Mouse (Mus musculus) limb, embryonic 10.5 days (tissue): ENCODE data around the gene Npdc1. TPM values are rescaled to one million over a fixed set of nuclear protein-coding genes. Genes with fewer than 3 reads are reported as not detected.

Source experiments
- DNase-seq: peaks from one replicate; pipeline ENCODE4 v3.0.0-alpha.2; 2017; ENCODE audit warnings: low spot score
- H3K27ac ChIP-seq: fragments of 300-500 bp; sonication (generic); 2 replicates; pipeline ENCODE4 v1.5.1; 2016; ENCODE audit warnings: mild to moderate bottlenecking
- H3K27me3 ChIP-seq: fragments of 300-500 bp; sonication (generic); 2 replicates; pipeline ENCODE4 v1.6.1; 2016; ENCODE audit warnings: low read depth, mild to moderate bottlenecking; ENCODE audit not compliant: poor library complexity, severe bottlenecking
- H3K36me3 ChIP-seq: fragments of 300-500 bp; sonication (generic); 2 replicates; pipeline ENCODE4 v1.6.1; 2016; ENCODE audit warnings: mild to moderate bottlenecking, moderate library complexity
- H3K4me1 ChIP-seq: fragments of 300-500 bp; sonication (generic); 2 replicates; pipeline ENCODE4 v1.6.1; 2016
- H3K4me3 ChIP-seq: fragments of 300-500 bp; sonication (generic); 2 replicates; pipeline ENCODE4 v1.5.1; 2016; ENCODE audit warnings: mild to moderate bottlenecking, moderate library complexity
- H3K9me3 ChIP-seq: fragments of 300-500 bp; sonication (generic); replicated peaks from 2 replicates; pipeline ENCODE4 v1.6.1; 2016; ENCODE audit warnings: mild to moderate bottlenecking
- WGBS: fragments of 180-500 bp; shearing (Covaris S2); methylation state at CpG from one replicate; pipeline ENCODE4 v1.1.7; 2016; 5-methylcytosine and 5-hydroxymethylcytosine counted together
- polyA plus RNA-seq: library from polyadenylated mRNA; unstranded; fragments of >200 nt; fragmentation: Nextera tagmentation; extraction: Ambion mirVana; gene quantifications from 2 replicates; pipeline ENCODE4 v1.2.1, GENCODE M21; 2016

Npdc1 gene
- polyA plus RNA-seq, 1 experiment from 2014 or later, result 8.1 TPM

DNA sequence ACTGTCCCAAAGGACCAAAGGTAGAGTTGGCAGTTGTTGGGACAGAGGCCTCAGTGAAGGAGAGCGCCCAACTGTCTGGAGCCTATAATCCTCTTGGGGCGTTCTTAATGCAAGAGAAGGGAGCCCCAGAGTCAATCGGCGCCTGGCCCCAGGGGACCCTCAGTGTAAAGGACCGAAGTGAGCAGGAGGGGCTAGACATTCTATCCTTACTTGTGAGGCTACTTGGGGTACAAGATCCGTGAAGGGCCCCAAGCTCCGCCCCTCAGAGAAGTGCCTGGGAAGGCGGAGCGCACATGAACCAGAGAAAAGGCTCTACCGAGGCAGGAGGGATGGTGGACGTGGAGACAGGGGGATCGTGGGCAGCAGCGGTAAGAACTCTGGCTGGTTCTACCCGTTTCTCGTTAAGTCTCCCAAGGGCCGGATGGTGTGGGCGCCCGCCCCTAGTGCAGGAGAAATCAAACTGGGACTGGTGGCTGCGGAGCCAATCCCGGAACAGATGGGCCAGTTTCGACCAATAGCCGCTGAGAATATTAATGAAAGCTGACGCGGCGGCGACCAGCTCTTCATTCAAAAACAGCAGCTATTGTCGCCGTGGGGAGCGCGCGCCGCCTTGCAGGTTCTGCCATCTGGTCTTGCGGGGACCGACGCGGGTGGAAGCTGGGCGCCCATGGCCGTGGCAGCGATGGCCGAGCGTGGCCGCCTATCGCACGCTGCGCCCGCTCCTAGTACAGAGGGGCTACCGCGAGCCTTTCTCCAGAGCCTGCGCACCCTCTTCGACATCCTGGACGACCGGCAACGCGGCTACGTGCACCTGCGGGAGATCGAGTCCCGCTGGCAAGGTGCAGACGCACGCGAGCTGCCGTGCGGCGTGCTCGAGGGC is 27.1 kb upstream of the Npdc1 start, which contains the start of gene Sapcd2:
Gene Sapcd2 (plus strand): TSS at position 558 of the 880 bp plus-strand sequence.
- DNase-seq, result peak; percentile 89
- Histone ChIP-seq H3K36me3 (peaks cover 26% of the 10 kb centered on the region), H3K27ac (peak within 1 kb of the TSS; percentile 92), H3K27me3 (no peaks in the 10 kb centered on the region), H3K9me3 (no peaks in the 10 kb centered on the region), H3K4me3 (peak within 1 kb of the TSS; percentile 78), H3K4me1 (peaks cover 31% of the 10 kb centered on the region)
- WGBS, result under 1% methylated on average over 65 of the region's 65 CpGs

DNA sequence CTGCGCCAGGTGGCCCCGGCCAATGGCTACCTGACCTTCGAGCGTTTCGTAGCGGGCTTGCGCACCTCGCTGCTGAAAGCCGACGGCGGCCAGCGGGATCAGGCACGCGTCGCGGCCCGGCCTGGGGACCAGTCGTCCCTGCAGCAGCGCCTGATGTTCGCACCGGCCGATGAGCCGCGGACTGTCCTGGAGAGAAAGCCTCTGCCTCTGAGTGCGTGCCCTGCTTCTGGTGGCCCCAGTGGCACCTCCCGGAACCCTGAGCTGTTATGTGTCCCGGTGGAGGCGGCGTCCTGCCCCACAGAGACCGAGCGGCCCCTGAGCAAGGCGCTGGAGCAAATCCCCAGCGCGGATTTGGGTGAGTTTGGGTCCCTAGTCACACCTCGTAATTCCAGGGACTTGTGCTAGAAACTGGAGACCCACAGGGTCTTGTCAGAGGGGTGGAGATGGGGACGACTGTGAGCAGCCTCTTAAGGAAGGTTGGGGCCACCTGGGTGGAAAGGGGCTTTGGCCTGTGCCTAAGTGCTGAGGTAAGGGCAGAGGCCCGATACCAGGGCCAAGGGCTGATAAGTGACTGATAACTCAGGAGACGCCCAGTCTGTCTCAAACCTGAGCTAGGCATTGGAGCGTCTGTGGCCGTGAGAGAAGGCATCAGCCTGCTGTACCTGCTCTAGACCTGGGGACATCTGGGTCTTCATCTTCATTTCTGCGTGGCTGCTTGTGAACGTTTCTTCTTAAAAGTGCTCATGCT is 26.3 kb upstream of the Npdc1 start:
- H3K9me3 ChIP-seq, result no peaks in the 10 kb centered on the region
- H3K4me3 ChIP-seq, result peak overlapping the region; percentile 78
- DNase-seq, result no peak
- H3K27me3 ChIP-seq, result no peaks in the 10 kb centered on the region
- WGBS, result 2% methylated on average over 42 of the region's 42 CpGs
- H3K36me3 ChIP-seq, result peaks cover 34% of the 10 kb centered on the region
- peak overlapping the region; percentile 92 for H3K27ac ChIP-seq
- H3K4me1 ChIP-seq, result peaks cover 31% of the 10 kb centered on the region

DNA sequence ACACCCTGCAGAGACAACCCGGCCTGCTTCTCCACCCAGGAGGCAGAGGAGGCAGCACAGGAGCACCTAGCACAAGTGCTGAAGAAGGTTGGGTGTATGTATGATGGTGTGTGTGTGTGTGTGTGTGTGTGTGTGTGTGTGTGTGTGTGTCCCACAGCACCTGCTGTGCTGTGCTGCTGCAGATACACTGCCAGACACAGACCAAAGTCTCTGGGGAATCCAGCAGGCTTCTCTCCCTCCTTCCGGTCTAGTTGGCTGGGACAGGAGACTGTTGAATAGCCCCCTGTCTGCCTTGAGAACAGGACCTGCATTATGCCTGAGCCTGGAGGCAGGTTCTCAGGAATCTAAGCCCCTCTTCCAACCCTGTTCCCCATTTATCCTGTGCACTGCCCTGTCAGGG is 25.7 kb upstream of the Npdc1 start:
- WGBS, result 43% methylated on average over 2 of the region's 2 CpGs

DNA sequence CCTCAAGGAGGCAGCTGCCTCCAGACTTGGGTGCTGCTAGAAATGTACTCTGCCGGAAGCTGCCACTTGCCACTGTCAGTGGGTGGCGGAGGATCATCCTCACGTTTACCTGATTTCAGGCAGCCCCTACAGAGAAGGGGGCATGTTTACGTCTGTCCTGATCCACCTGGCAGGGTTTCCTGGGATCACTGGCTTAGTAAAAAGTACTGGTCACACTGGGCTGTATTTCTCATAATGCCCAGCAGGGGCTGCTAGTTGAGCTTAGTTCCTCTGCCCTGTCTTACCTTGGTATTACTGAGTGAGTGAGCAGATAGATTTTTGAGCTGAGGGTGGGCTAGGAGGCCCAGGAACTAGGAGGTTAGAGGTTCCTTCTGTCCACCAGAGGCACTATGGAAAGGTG is 22.6 kb upstream of the Npdc1 start:
- WGBS, result 63% methylated on average over 4 of the region's 4 CpGs
- no peak for DNase-seq
- H3K4me3 ChIP-seq, result no peak overlapping the region
- H3K4me1 ChIP-seq, result peaks cover 27% of the 10 kb centered on the region
- H3K36me3 ChIP-seq, result peaks cover 46% of the 10 kb centered on the region
- H3K9me3 ChIP-seq, result no peaks in the 10 kb centered on the region
- H3K27ac ChIP-seq, result no peak overlapping the region
- H3K27me3 ChIP-seq, result no peaks in the 10 kb centered on the region

More for the DNA sequence above, 25.7 kb upstream of the Npdc1 start:
- H3K36me3 ChIP-seq, result peaks cover 41% of the 10 kb centered on the region
- H3K9me3 ChIP-seq, result no peaks in the 10 kb centered on the region
- peaks cover 31% of the 10 kb centered on the region for H3K4me1 ChIP-seq
- no peak for DNase-seq
- H3K27me3 ChIP-seq, result no peaks in the 10 kb centered on the region
- peak overlapping the region; percentile 92 for H3K27ac ChIP-seq
- H3K4me3 ChIP-seq, result peak overlapping the region; percentile 78

DNA sequence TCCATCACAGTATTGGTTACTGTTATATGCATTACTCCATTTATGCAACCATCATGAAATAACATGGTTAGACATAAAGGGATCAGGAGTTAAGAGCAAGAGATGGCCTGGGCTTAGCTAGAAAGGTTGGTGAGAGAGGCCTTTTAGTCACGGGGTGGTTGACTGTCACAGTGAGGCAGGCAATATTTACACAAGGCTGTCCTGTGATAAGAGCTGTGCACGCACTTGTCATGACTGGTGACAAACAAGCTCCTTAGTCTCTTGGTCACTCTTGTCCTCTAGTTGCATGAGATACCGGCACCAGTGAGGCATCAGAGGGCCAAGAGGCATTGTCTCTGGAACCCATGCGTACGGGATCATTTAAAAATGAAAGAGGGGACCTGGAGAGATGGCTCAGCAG is 14.7 kb upstream of the Npdc1 start:
- DNase-seq, result no peak
- Histone ChIP-seq H3K36me3 (no peaks in the 10 kb centered on the region), H3K27ac (no peak overlapping the region), H3K4me1 (no peaks in the 10 kb centered on the region), H3K27me3 (no peaks in the 10 kb centered on the region), H3K4me3 (no peak overlapping the region), H3K9me3 (no peaks in the 10 kb centered on the region)
- WGBS, result 86% methylated on average over 5 of the region's 5 CpGs

DNA sequence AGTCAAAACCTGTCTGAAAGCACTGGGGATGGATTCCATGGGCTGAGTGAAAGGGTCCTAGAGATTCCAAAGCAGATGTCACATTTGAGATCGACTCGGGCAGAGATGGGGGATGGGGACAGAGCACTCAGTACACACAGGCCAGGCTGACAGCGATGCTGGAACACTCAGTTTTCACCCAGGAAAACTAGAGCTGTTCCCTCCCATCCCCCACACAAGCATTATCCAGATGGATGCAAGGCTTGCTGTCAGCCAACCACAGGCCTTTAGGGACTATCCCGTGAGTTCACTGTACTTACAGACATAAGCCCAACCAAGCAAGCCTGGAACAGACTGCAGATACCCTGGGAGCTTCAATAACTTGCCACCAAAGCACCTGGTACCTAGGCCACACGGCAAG is 7.9 kb upstream of the Npdc1 start:
- 76% methylated on average over 5 of the region's 5 CpGs for WGBS
- no peak for DNase-seq
- Histone ChIP-seq H3K4me1 (peaks cover 16% of the 10 kb centered on the region), H3K9me3 (no peaks in the 10 kb centered on the region), H3K36me3 (no peaks in the 10 kb centered on the region), H3K27ac (no peak overlapping the region), H3K27me3 (peaks cover 37% of the 10 kb centered on the region), H3K4me3 (no peak overlapping the region)

DNA sequence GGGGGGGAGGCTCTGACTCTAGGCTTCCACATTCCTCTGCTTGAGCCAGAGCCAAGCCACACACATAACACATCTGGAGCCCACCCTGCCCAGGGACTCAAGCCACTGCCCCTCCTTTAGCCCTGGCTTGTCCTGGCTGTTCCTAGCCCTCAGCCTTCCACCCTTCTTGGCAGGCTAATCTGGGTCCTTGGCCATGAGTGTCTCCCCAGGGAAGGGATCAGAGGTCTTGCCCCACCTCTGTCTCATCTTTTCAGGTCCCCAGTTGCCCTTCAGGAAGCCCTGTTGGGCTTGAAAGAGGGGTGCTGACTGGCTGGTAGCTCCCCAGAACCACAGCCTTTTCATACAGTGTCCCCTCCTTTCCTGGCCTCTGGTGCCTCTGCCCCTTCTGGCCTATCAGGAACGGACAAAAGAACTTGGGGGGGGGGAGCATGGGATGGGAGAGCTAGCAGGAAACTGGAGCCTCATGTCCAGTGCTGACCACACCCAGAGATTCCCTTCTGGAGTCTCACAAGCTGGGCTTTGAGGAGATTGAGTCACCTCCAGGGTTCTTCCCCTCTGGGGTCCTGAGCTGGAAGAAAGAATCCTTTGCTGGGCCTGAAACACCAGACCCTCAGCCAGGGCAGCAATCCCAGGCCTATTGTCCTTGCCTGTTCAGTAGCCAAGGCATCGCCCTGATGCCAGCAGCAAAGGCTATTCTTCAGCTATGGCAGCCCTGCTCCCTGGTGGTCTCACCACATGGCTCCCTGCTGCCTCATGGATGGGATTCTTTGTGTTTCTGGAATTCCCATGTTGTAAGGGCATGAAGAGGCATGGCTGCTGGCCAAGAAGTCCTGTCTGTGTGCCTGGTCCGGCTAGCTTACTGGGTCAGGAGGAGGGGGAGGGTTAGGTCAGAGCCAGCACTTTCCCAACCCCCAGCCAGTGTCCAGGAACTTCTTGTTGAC is 4.6 kb upstream of the Npdc1 start:
- Histone ChIP-seq H3K9me3 (no peaks in the 10 kb centered on the region), H3K27ac (no peak overlapping the region), H3K4me3 (no peak overlapping the region), H3K27me3 (peaks cover 70% of the 10 kb centered on the region), H3K36me3 (no peaks in the 10 kb centered on the region), H3K4me1 (peaks cover 26% of the 10 kb centered on the region)
- no peak for DNase-seq
- WGBS, result 47% methylated on average over 3 of the region's 3 CpGs

DNA sequence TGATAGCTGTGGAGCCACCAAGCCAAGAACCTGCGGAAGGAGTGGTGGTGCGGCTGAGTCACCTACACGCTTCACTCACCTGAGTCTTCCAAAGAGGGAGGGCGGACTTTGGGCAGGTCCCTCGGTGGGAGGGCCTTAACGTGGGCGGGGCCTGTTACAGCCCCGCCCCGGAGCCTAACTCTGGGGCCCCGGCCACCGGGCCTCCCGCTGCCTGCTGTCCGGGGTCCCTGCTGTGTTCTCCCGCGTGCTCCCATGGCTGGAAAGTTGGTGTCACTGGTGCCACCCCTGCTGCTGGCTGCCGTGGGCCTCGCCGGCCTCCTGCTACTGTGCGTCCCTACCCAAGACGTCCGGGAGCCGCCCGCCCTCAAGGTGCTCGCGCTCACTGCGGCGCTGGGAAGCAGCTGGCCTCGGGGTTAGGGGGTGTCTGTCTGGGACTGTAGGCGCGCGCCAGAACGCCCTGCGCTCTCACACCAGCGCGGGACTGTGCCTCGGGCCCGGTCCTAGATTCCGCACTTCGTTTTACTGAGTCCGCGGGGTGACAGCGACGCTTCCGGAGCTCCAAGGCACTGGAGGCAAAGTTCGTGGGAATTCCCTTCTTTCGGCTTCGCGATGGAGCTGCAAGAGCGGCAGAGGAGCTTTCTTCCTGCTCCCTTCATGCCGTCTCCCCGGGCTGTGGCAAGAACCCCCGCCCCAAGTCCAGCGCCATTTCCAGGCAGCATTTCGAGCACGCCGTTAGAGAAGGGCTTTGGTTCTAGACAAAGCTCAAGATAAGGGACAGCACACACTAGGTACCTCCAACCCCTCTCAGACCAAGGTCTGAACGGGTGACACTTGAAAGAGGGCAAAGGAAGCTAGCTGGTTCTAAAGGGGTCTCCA is 3.2 kb upstream of the Npdc1 start, which contains the start of gene Entpd2:
Gene Entpd2 (plus strand): TSS at position 154 of the 876 bp plus-strand sequence.
- 3% methylated on average over 57 of the region's 57 CpGs for WGBS
- H3K36me3 ChIP-seq, result no peaks in the 10 kb centered on the region
- peaks cover 84% of the 10 kb centered on the region for H3K27me3 ChIP-seq

DNA sequence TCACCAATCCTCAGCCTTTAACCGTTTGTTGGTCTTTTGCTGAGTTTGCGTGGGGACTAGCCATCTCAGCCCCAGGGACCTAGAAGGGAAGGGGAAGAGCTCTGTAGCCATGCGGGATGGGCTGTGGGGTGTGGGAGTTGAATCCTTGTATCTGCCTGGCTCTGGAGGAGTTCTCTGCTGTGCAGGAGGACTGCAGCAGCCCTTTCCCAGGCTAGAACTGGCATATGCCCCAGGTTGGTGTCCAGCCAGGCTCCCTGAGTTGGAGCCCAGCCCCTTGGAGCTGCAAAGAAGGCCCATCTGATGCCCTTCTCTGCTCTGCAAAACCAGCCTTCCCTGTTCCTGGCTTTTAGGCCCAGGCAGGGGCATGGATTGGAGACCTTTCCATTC is 2.6 kb upstream of the Npdc1 start:
- no peak overlapping the region for H3K27ac ChIP-seq
- no peaks in the 10 kb centered on the region for H3K36me3 ChIP-seq
- no peak overlapping the region for H3K4me3 ChIP-seq
- no peak for DNase-seq
- H3K4me1 ChIP-seq, result peaks cover 26% of the 10 kb centered on the region
- H3K9me3 ChIP-seq, result no peaks in the 10 kb centered on the region
- WGBS, result 30% methylated on average over 3 of the region's 3 CpGs
- peaks cover 90% of the 10 kb centered on the region for H3K27me3 ChIP-seq

More for the DNA sequence above, 3.2 kb upstream of the Npdc1 start, which contains the start of gene Entpd2:
- Histone ChIP-seq H3K4me3 (peak within 1 kb of the TSS; percentile 46), H3K4me1 (peaks cover 26% of the 10 kb centered on the region), H3K9me3 (no peaks in the 10 kb centered on the region), H3K27ac (0 out of 2 replicates have a peak within 1 kb of the TSS, but pooled peaks have one; percentile 15)
- DNase-seq, result peak; percentile 48

DNA sequence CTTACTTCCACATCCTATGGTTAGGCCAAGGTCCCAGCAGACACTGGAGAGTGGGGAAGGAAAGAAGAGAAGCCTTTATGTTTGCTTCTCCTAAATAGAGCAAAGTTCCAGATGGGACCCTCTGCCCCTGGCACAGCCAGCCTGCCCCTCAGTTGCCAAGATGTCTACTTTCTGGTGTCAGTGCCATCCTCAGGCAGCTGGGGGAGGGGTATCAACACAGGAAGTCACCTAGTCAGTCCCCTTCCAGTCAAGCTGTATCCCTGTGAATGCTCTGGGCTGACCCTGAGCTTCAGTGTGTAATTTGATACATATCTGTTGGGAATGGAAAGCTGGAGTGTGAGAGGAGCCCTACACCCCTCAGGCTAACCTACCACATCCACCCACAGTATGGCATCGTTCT is 2.1 kb upstream of the Npdc1 start:
- Histone ChIP-seq H3K4me1 (peaks cover 26% of the 10 kb centered on the region), H3K27ac (no peak overlapping the region), H3K27me3 (peaks cover 95% of the 10 kb centered on the region), H3K4me3 (no peak overlapping the region), H3K9me3 (no peaks in the 10 kb centered on the region), H3K36me3 (no peaks in the 10 kb centered on the region)
- 43% methylated on average over 1 of the region's 1 CpGs for WGBS
- no peak for DNase-seq

DNA sequence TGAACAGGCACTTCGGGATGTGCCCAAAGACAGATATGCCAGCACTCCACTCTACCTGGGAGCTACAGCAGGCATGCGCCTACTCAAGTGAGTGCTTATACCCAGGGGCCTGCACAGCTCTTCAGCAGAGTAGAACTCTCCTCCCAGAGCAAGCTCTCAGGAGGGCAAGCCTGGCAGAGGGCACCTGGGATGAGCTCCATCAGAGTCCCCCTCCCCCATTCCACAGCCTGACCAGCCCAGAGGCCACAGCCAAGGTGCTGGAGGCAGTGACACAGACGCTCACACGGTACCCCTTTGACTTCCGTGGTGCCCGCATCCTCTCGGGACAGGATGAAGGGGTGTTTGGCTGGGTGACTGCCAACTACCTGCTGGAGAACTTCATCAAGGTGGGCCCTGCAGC is 1.1 kb upstream of the Npdc1 start:
- no peak for DNase-seq
- Histone ChIP-seq H3K9me3 (no peaks in the 10 kb centered on the region), H3K27ac (no peak overlapping the region), H3K36me3 (no peaks in the 10 kb centered on the region), H3K4me1 (peaks cover 30% of the 10 kb centered on the region), H3K4me3 (no peak overlapping the region), H3K27me3 (peaks cover 100% of the 10 kb centered on the region)
- 92% methylated on average over 7 of the region's 7 CpGs for WGBS
